Mouse (Mus musculus) cerebellum, adult 2 months (tissue): Measurements from ENCODE around the gene Ykt6.

Source experiments
- CTCF ChIP-seq: fragments of 200-500 bp; IDR thresholded peaks from 2 replicates; pipeline ENCODE4 v1.5.1; 2011; ENCODE audit warnings: low read depth, mild to moderate bottlenecking, control low read depth, low read length, moderate library complexity, borderline replicate concordance; ENCODE audit not compliant: insufficient read depth
- POLR2A ChIP-seq: fragments of 200-500 bp; IDR thresholded peaks from 2 replicates; pipeline ENCODE4 v1.6.1; 2011; ENCODE audit warnings: low read length, control low read depth, borderline replicate concordance; ENCODE audit not compliant: insufficient read depth

DNA sequence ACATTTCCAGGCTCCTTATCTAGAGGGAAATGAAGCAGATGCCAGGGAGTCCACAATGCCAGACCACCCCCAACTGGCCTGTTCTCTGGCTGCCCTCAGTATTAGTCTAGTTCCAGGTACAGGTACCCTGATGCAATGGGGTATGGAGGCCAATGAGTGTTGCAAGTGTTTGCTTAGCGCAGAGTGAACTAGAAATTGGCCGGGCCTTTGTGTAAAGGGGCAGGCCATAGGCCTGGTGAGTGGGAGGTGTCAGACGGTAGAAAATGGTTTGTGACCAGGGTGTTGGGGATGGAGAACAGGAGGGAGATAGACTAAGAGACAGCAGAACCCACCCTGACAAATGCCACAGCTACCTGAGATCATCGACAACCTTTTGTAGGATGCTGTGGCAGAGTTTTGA, 35.9 kb upstream of the Ykt6 start:
- TF ChIP-seq CTCF: no peak
- no peak for TF ChIP-seq POLR2A
